Mouse (Mus musculus) layer of hippocampus, adult 8-10 months (tissue): Measurements from ENCODE around the gene Rnf6. TPM values are rescaled to one million over a fixed set of nuclear protein-coding genes. Genes with fewer than 3 reads are reported as not detected.

Experiments
- total RNA-seq, 4 experiments: library from RNA; stranded (reverse); gene quantifications; 2 replicates each; pipeline ENCODE4 v1.2.4; 2022

Rnf6 gene
- total RNA-seq, 4 experiments from 2014 or later: 61.5 to 72.1 (median 64.0) TPM

Other genes starting within 250 kb of the Rnf6 start
- not detected for gene Cyp3a25, start 211.9 kb downstream of the Rnf6 start, total RNA-seq
- gene Cyp3a59, start 142.3 kb downstream of the Rnf6 start, total RNA-seq: not detected
- gene Gm5565, start 61.0 kb downstream of the Rnf6 start, total RNA-seq: not detected
- gene Gm6309, start 50.8 kb downstream of the Rnf6 start, total RNA-seq: not detected
- gene 1700001J03Rik, start 36.3 kb downstream of the Rnf6 start, total RNA-seq: 1 to 10 TPM; 1.6 to 3.8 (median 2.2) TPM
- 10 to 100 TPM; 37.7 to 47.3 (median 42.7) TPM for gene Cdk8, start 9.7 kb upstream of the Rnf6 start, total RNA-seq
- 100 to 1,000 TPM in 1 of 4 experiments, 10 to 100 TPM in 3; 92.2 to 101 (median 96.8) TPM for gene Wasf3, start 163.4 kb upstream of the Rnf6 start, total RNA-seq